Mouse (Mus musculus) lung, postnatal 0 days (tissue): Measurements from ENCODE around the gene Hrasls. TPM values are rescaled to one million over a fixed set of nuclear protein-coding genes. Genes with fewer than 3 reads are reported as not detected.

Source experiments
- ATAC-seq: fragments of 200-750 bp; cut with Nextera tagmentation; 2 replicates; pipeline ENCODE4 v1.8.0; 2017; ENCODE audit warnings: moderate library complexity
- DNase-seq: peaks from one replicate; pipeline ENCODE4 v3.0.0-alpha.2; 2016; ENCODE audit warnings: low spot score
- H3K27ac ChIP-seq: fragments of 300-500 bp; sonication (generic); 2 replicates; pipeline ENCODE4 v1.5.1; 2014; ENCODE audit warnings: antibody characterized with exemption, mild to moderate bottlenecking, low read length, mixed read lengths
- H3K27me3 ChIP-seq: fragments of 300-500 bp; sonication (generic); replicated peaks from 2 replicates; pipeline ENCODE4 v1.6.1; 2014; ENCODE audit warnings: low read length, mixed read lengths; ENCODE audit not compliant: insufficient read depth
- H3K36me3 ChIP-seq: fragments of 300-500 bp; sonication (generic); 2 replicates; pipeline ENCODE4 v1.6.1; 2014; ENCODE audit warnings: low read length, mixed read lengths; ENCODE audit not compliant: insufficient read depth
- H3K4me1 ChIP-seq: fragments of 300-500 bp; sonication (generic); 2 replicates; pipeline ENCODE4 v1.6.1; 2014; ENCODE audit warnings: antibody characterized with exemption, low read depth, low read length, mixed read lengths; ENCODE audit not compliant: insufficient read depth
- H3K4me2 ChIP-seq: fragments of 300-500 bp; sonication (generic); replicated peaks from 2 replicates; pipeline ENCODE4 v1.6.1; 2014; ENCODE audit warnings: low read depth, mild to moderate bottlenecking, low read length, moderate library complexity, mixed read lengths
- H3K4me3 ChIP-seq: fragments of 300-500 bp; sonication (generic); 2 replicates; pipeline ENCODE4 v1.5.1; 2014; ENCODE audit warnings: low read depth, low read length
- H3K9ac ChIP-seq: fragments of 300-500 bp; sonication (generic); replicated peaks from 2 replicates; pipeline ENCODE4 v1.6.1; 2014; ENCODE audit warnings: low read depth, mild to moderate bottlenecking
- H3K9me3 ChIP-seq: fragments of 300-500 bp; sonication (generic); 2 replicates; pipeline ENCODE4 v1.6.1; 2016; ENCODE audit warnings: low read length, mixed read lengths
- CTCF ChIP-seq: IDR thresholded peaks from 2 replicates; pipeline ENCODE4 v1.5.1; 2016; ENCODE audit warnings: antibody characterized with exemption, mild to moderate bottlenecking
- EP300 ChIP-seq: IDR thresholded peaks from 2 replicates; pipeline ENCODE4 v1.6.1; 2016; ENCODE audit warnings: antibody characterized with exemption, mild to moderate bottlenecking, control low read depth
- WGBS: fragments of 180-500 bp; shearing (Covaris S2); extraction: QIAGEN DNeasy Blood & Tissue Kit; methylation state at CpG from one replicate; pipeline ENCODE4 v1.1.7; 2014; 5-methylcytosine and 5-hydroxymethylcytosine counted together
- polyA plus RNA-seq: library from polyadenylated mRNA; unstranded; fragments of >200 nt; fragmentation: Nextera tagmentation; extraction: Ambion mirVana; gene quantifications from 2 replicates; pipeline ENCODE4 v1.2.1, GENCODE M21; 2015

Hrasls gene
- polyA plus RNA-seq, 1 experiment from 2014 or later: 0.14 TPM

DNA sequence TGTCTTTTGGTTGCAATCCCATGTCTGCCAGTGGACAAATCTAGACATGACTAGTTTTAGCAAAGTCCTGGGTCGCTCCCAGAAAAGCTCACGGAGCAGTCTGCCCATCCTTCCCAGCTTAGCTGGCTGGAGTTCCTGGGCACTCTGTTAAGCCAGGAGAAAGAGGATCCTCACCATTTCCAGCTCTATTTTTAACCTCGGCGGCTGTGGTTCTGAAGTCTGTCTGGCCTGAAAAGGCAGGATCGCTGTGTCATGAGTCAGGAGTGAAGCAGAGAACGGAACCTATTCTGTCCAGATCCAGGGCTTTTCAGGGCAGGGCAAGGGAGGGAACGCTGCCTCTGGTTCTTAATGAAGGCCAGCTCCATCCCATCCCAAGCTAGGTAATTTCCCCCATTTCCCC is 654 bp upstream of the Hrasls start:
- TF ChIP-seq EP300: no peak
- no peak for TF ChIP-seq CTCF
- Histone ChIP-seq H3K27ac (no peak overlapping the region), H3K27me3 (0 out of 2 replicates have a peak, but pooled peaks cover 6% of the 10 kb centered on the region), H3K9me3 (no peaks in the 10 kb centered on the region), H3K9ac (no peak overlapping the region), H3K4me1 (no peaks in the 10 kb centered on the region), H3K4me2 (no peak overlapping the region), H3K36me3 (no peaks in the 10 kb centered on the region), H3K4me3 (no peak overlapping the region)
- DNase-seq (no peak), ATAC-seq (no peak)
- WGBS: 56% methylated on average over 7 of the region's 7 CpGs

DNA sequence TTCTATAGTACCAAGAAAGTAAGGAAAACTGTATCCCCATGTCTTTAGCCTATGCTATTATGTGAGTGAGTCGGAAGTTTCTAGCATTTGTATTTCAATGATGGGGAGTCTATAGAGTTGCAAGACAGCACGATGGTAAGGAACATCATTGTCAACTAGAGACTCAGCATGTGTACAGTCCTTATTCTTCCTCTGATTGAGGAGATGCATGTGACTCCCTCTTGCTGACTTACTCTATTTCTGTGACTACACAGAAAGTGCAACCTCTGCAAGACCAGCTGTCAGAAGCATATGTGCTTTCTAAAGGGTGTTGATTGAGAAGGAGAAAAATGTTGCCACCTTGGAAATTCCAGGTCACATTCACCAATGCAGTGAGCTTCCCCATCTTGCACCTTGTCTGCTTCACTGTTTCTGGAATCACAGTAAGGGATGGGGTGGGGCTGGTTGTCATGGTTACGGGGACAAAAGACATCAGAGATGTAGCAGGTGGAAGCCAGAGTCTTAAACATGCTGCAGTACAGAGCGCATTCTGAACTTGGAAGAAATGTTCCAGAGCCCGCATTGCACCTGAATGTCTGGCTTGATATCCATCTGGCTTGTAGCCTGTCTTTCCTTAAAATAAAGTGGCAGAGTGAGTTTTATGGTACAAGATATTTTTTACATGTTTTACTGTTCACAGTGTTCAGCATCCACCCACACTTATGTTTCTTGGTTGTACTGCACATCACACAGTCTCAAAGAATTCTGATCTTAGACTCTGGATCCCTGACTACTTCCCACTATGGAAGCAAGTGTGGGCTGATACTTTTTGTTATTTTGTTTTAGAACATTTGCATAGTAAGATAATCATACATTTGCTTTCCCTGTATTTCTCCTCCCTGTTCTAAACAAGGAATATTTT is 7.2 kb downstream of the Hrasls start:
- Histone ChIP-seq H3K4me3 (no peak overlapping the region), H3K27ac (no peak overlapping the region), H3K9ac (no peak overlapping the region), H3K4me2 (no peak overlapping the region), H3K36me3 (no peaks in the 10 kb centered on the region), H3K27me3 (no peaks in the 10 kb centered on the region), H3K9me3 (no peaks in the 10 kb centered on the region), H3K4me1 (no peaks in the 10 kb centered on the region)
- TF ChIP-seq EP300 (no peak), CTCF (no peak)
- ATAC-seq (no peak), DNase-seq (no peak)
- WGBS: 81% methylated on average over 5 of the region's 5 CpGs

DNA sequence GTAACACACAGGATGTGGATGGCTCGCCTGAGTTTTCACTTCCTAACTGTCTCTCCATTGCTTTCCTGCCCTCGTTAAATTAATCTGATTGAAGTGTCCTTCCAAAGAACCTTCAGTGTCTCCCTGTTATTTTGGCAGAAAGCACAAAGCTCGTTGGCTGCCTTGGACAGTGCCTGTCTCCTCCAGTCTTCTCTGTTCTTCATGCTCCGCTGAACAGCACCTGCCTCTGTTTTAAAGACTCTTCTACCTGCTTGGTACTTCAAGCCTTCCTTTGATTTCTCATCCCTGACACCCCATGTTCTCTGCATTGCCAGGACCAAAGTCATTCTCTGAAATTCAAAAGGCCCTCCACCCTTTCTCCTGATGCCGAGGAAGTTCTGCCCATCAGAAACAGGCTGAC is 26.5 kb downstream of the Hrasls start:
- H3K27me3 ChIP-seq: no peaks in the 10 kb centered on the region
- no peak overlapping the region for H3K27ac ChIP-seq
- TF ChIP-seq EP300: no peak
- no peak for TF ChIP-seq CTCF
- no peaks in the 10 kb centered on the region for H3K9me3 ChIP-seq
- no peak overlapping the region for H3K9ac ChIP-seq
- no peaks in the 10 kb centered on the region for H3K4me1 ChIP-seq
- H3K36me3 ChIP-seq: no peaks in the 10 kb centered on the region
- DNase-seq (no peak), ATAC-seq (no peak)
- WGBS: 77% methylated on average over 5 of the region's 5 CpGs
- no peak overlapping the region for H3K4me3 ChIP-seq
- no peak overlapping the region for H3K4me2 ChIP-seq

DNA sequence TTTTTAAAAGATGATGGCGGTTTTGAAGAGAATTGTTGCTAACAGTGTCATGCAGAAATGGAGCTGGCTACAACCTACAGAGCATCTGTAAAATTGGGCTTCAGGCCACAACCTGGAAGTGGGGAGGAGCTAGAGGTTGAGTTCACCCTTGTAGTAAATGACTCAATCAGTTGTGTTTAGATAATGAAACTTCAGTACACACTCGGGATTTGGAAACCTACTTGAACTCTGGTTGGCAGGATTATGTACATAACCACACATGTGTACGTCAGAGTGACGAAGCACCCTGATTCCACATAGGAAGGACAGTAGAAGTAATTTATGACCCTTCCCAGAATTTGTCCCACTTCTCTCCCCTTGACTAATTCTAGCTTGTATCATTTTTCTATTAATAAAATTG is 44.8 kb downstream of the Hrasls start:
- Histone ChIP-seq H3K9ac (no peak overlapping the region), H3K9me3 (no peaks in the 10 kb centered on the region), H3K4me3 (no peak overlapping the region), H3K27me3 (no peaks in the 10 kb centered on the region), H3K36me3 (no peaks in the 10 kb centered on the region), H3K4me2 (no peak overlapping the region), H3K4me1 (no peaks in the 10 kb centered on the region), H3K27ac (no peak overlapping the region)
- no peak for ATAC-seq
- TF ChIP-seq CTCF (no peak), EP300 (no peak)
- 45% methylated on average over 4 of the region's 4 CpGs for WGBS
- peak; percentile 11 for DNase-seq

Other genes with a start within 250 kb of the Hrasls start
- 0.07 and 0.10 TPM in 2 replicates for gene Atp13a5, start 169.0 kb downstream of the Hrasls start, polyA plus RNA-seq